Mouse (Mus musculus) myocyte (in vitro differentiated cells): Measurements from ENCODE around the gene Gm49333. TPM values are rescaled to one million over a fixed set of nuclear protein-coding genes. Genes with fewer than 3 reads are reported as not detected.

ENCODE experiments used
- H3K27me3 ChIP-seq: one replicate; pipeline ENCODE4 v1.6.1; 2011; ENCODE audit not compliant: control insufficient read depth, insufficient read depth, insufficient read length
- H3K36me3 ChIP-seq: one replicate; pipeline ENCODE4 v1.6.1; 2011; ENCODE audit not compliant: control insufficient read depth, insufficient read depth
- H3K4me2 ChIP-seq: one replicate; pipeline ENCODE4 v1.6.1; 2011; ENCODE audit warnings: low read depth, control low read depth
- H3K4me3 ChIP-seq: one replicate; pipeline ENCODE4 v1.5.1; 2011; ENCODE audit warnings: mild to moderate bottlenecking, control low read depth, moderate library complexity
- H3K79me2 ChIP-seq: one replicate; pipeline ENCODE4 v1.6.1; 2011; ENCODE audit not compliant: control insufficient read depth, insufficient read depth
- H3ac ChIP-seq: one replicate; pipeline ENCODE4 v1.6.1; 2011; ENCODE audit not compliant: control insufficient read depth, insufficient read length
- CEBPB ChIP-seq: IDR thresholded peaks from 2 replicates; pipeline ENCODE4 v1.6.1; 2011; ENCODE audit warnings: mild to moderate bottlenecking, moderate library complexity; ENCODE audit not compliant: poor library complexity, insufficient read depth, severe bottlenecking
- E2F4 ChIP-seq: IDR thresholded peaks from one replicate; pipeline ENCODE4 v1.6.1; 2011; ENCODE audit warnings: mild to moderate bottlenecking, control low read depth, moderate library complexity; ENCODE audit not compliant: insufficient read depth
- MAX ChIP-seq: IDR thresholded peaks from one replicate; pipeline ENCODE4 v1.6.1; 2011; ENCODE audit warnings: low read depth, mild to moderate bottlenecking, control low read depth
- MYOD1 ChIP-seq, 3 experiments: IDR thresholded peaks; one replicate each; pipeline ENCODE4 v1.6.1; 2011; ENCODE audit warnings: control low read depth in 2 of 3, low read depth in 2 of 3, mild to moderate bottlenecking in 2 of 3, moderate library complexity in 1 of 3; ENCODE audit not compliant: insufficient read length in 2 of 3, control insufficient read depth in 1 of 3
- MYOG ChIP-seq, 3 experiments: IDR thresholded peaks; one replicate each; pipeline ENCODE4 v1.6.1; 2011; ENCODE audit warnings: control low read depth in 2 of 3, low read depth in 2 of 3, mild to moderate bottlenecking in 2 of 3; ENCODE audit not compliant: insufficient read length in 2 of 3, control insufficient read depth in 1 of 3, insufficient read depth in 1 of 3
- POLR2A ChIP-seq: IDR thresholded peaks from one replicate; pipeline ENCODE4 v1.6.1; 2011; ENCODE audit warnings: low read depth, mild to moderate bottlenecking, control low read depth, moderate library complexity; ENCODE audit not compliant: insufficient read length
- POLR2AphosphoS2 ChIP-seq: IDR thresholded peaks from one replicate; pipeline ENCODE4 v1.6.1; 2011; ENCODE audit warnings: low read depth, control low read depth; ENCODE audit not compliant: insufficient read length
- REST ChIP-seq: IDR thresholded peaks from one replicate; pipeline ENCODE4 v1.6.1; 2011; ENCODE audit warnings: mild to moderate bottlenecking, control low read depth, moderate library complexity; ENCODE audit not compliant: insufficient read depth, insufficient read length
- SRF ChIP-seq: IDR thresholded peaks from one replicate; pipeline ENCODE4 v1.6.1; 2011; ENCODE audit warnings: low read depth; ENCODE audit not compliant: control insufficient read depth, insufficient read length
- TCF12 ChIP-seq: IDR thresholded peaks from one replicate; pipeline ENCODE4 v1.6.1; 2011; ENCODE audit warnings: mild to moderate bottlenecking, control low read depth; ENCODE audit not compliant: poor library complexity, insufficient read depth, severe bottlenecking
- TCF3 ChIP-seq: IDR thresholded peaks from one replicate; pipeline ENCODE4 v1.6.1; 2011; ENCODE audit warnings: low read depth, control low read depth; ENCODE audit not compliant: insufficient read length
- USF1 ChIP-seq: IDR thresholded peaks from one replicate; pipeline ENCODE4 v1.6.1; 2011; ENCODE audit warnings: low read depth, mild to moderate bottlenecking, control low read depth, moderate library complexity
- polyA plus RNA-seq: library from polyadenylated mRNA; unstranded; fragments of >200 nt; fragmentation: generic; extraction: Trizol; gene quantifications from one replicate; pipeline ENCODE4 v1.2.1, GENCODE M21; 2012; ENCODE audit warnings: missing spikeins

Gene Gm49333
- polyA plus RNA-seq = 0.04 TPM

DNA sequence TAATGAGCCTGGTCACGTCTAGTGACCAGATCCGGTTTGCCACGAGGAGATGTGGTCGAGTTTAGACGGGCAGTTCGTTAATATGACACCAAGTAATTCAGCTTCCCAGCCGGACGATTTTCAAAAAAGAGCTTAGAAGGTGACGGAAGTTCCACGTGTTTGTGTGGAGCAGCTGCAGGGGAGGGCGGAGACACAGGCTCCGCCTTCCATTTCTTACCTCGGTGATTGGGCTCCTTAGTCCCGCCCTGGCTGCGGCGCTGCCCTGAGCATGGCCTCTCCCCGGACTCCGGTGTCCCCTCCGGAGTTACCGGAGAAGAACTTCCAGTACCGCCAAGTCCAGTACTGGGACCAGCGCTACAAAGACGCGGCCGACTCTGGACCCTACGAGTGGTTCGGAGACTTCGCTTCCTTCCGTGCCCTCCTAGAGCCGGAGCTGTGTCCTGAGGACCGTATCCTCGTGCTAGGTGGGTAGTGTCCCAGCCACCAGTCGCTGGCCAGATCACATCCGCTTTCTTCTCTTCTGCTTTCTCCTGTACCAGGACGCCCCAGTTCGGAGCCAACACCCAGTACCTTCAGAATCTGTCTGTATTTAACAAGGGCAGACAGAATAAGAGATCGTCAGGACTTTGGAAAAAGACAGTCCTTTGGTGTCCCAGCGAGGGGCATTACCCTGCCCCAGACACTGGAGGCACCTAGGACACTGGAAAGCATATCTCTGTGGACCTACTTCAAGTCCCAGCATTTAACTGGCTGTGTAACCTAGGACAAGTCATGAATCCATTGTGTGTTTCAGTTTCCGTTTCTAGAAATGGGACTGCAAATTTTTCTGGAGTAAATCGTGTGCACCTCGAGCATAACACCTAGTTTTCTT is at the start of gene Gm49333, which contains the start of the genes Eef1akmt4 and Alg3:
Gene Gm49333 (plus strand): TSS at position 254 of the 871 bp plus-strand sequence.
Gene Eef1akmt4 (plus strand): TSS at position 237 of the 871 bp plus-strand sequence.
Gene Alg3 (minus strand): TSS at position 379 of the 871 bp plus-strand sequence.
- H3K27me3 ChIP-seq = no peaks in the 10 kb centered on the region
- peaks cover 15% of the 10 kb centered on the region for H3K79me2 ChIP-seq
- TF ChIP-seq POLR2AphosphoS2 (peak; percentile 47), TCF12 (no peak), REST (no peak), E2F4 (no peak), MYOD1 (IDR thresholded peaks at IDR 0.05; ENCODE audit: control insufficient read depth in 1 of 3, insufficient read length in 2 of 3, low read depth in 2 of 3) (peak; percentile 37 to 87 (median 79)), TCF3 (no peak), MYOG (IDR thresholded peaks at IDR 0.05; ENCODE audit: control insufficient read depth in 1 of 3, insufficient read depth in 1 of 3, insufficient read length in 2 of 3, low read depth in 2 of 3) (peak; percentile 60 to 87 (median 84)), CEBPB (no peak), MAX (peak; percentile 89), POLR2A (peak; percentile 68), SRF (no peak), USF1 (peak; percentile 20)
- peak within 1 kb of the TSS; percentile 33 for H3ac ChIP-seq
- H3K36me3 ChIP-seq = no peaks in the 10 kb centered on the region
- peak within 1 kb of the TSS; percentile 71 for H3K4me3 ChIP-seq
- H3K4me2 ChIP-seq = peak within 1 kb of the TSS; percentile 100

DNA sequence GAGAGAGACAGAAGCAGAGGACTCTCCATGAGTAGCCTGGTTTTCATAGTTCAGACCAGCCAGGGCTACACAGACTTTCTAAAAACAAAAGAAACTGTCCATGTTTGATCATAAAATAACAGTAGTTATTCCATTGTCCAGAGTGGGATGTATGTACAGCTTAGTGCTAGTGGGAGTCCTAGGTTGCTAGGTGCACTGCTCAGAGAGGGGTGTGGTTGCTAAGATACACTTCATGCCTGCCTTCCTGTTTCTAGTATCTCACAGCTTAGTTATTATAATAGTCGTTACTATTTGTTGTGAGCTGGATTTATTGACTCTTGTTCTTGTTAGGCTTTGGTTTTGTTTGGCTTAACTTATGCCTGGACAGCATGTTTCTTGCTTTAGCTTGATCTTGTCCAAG is 46.3 kb upstream of the Gm49333 start:
- Histone ChIP-seq H3K36me3 (peaks cover 6% of the 10 kb centered on the region), H3K4me2 (no peak overlapping the region), H3K27me3 (peaks cover 5% of the 10 kb centered on the region), H3K4me3 (no peak overlapping the region), H3K79me2 (no peaks in the 10 kb centered on the region), H3ac (no peak overlapping the region)
- TF ChIP-seq POLR2A = no peak
- TF ChIP-seq MAX = no peak
- no peak for TF ChIP-seq REST
- TF ChIP-seq USF1 = no peak
- TF ChIP-seq POLR2AphosphoS2 = no peak
- TF ChIP-seq MYOD1 (IDR thresholded peaks at IDR 0.05; ENCODE audit: control insufficient read depth in 1 of 3, insufficient read length in 2 of 3, low read depth in 2 of 3) = no peak
- TF ChIP-seq MYOG (IDR thresholded peaks at IDR 0.05; ENCODE audit: control insufficient read depth in 1 of 3, insufficient read depth in 1 of 3, insufficient read length in 2 of 3, low read depth in 2 of 3) = no peak
- TF ChIP-seq TCF12 = no peak
- no peak for TF ChIP-seq CEBPB
- TF ChIP-seq SRF = no peak
- TF ChIP-seq TCF3 = no peak

DNA sequence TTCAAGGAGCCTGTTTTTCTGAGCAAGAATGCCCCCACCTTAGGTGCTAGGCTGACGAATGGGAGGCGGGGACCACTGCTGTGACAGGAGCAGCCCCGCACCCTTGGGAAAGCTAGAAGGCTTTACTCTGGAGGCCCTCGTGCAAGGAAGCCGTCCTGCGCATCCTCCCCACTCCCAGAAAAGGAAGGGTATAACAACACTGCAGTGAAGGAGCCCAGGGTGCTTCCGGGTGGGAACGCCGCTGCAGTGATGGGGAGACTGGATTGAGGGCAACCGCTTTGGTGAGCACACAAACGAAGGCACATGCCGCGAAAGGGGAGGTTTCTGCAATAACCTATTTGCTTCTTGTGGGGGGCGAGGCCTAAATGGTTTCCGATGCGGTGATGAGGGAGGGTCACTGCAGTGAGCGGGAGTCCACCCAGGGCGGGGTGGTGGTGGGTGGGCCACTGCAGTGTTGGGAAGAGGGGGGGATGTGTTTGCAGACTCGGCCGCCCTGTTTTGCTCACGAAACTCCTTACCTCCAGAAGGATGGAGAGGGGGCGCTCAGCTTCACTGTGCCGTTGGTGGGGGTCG is 22.0 kb upstream of the Gm49333 start, which contains the start of gene Vwa5b2:
Gene Vwa5b2 (plus strand): TSS at position 106 of the 573 bp plus-strand sequence.
- no peak for TF ChIP-seq POLR2AphosphoS2
- no peak for TF ChIP-seq TCF12
- no peak for TF ChIP-seq SRF
- TF ChIP-seq MAX = no peak
- TF ChIP-seq TCF3 = no peak
- TF ChIP-seq CEBPB = no peak
- TF ChIP-seq MYOG (IDR thresholded peaks at IDR 0.05; ENCODE audit: control insufficient read depth in 1 of 3, insufficient read depth in 1 of 3, insufficient read length in 2 of 3, low read depth in 2 of 3) = no peak
- TF ChIP-seq USF1 = no peak
- TF ChIP-seq REST = no peak
- TF ChIP-seq MYOD1 (IDR thresholded peaks at IDR 0.05; ENCODE audit: control insufficient read depth in 1 of 3, insufficient read length in 2 of 3, low read depth in 2 of 3) = no peak
- no peak for TF ChIP-seq E2F4
- TF ChIP-seq POLR2A = no peak
- H3ac ChIP-seq = no peak within 1 kb of the TSS
- peak within 1 kb of the TSS; percentile 56 for H3K4me2 ChIP-seq
- H3K36me3 ChIP-seq = no peaks in the 10 kb centered on the region
- H3K27me3 ChIP-seq = peaks cover 40% of the 10 kb centered on the region
- no peak within 1 kb of the TSS for H3K4me3 ChIP-seq
- no peaks in the 10 kb centered on the region for H3K79me2 ChIP-seq

DNA sequence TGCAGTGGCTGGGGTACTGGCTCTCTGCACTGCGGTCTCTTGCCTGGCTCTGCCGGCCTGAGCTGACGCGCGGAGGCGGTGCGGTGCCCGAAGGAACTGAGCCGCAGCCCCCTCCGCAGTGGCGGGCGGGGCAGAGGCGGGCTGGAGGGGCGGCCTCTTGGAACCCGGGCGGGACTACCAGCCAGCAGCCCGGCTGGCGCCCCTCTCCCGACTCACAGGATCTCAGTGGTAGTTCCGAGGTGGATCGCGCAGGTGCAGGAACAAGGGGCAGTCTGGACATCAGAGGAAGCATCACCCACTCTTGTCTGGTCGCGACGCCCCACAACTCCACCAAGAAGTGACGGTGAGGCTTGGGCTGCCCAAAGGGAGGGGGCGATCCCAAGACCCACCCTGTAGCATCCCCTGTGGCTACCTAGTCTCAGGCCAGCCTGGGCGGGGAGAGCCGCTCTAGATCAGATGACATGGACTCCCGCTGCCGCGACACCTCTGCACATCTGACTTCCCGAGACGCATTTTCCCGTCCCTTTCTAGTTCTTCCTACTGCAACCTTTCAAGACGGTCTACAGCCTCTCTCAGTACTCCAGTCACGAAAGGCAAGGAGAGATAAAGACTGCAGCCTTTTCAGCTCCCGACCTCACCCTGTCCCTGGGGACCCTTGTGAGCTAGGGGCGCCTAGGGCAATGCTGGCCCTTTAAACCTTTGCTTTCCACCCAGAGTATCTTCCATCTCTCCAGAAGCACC is 21.3 kb upstream of the Gm49333 start:
- Histone ChIP-seq H3K36me3 (no peaks in the 10 kb centered on the region), H3K4me3 (no peak overlapping the region), H3K79me2 (no peaks in the 10 kb centered on the region), H3K4me2 (peak overlapping the region; percentile 56), H3ac (no peak overlapping the region), H3K27me3 (peaks cover 43% of the 10 kb centered on the region)
- TF ChIP-seq REST = no peak
- TF ChIP-seq MYOD1 (IDR thresholded peaks at IDR 0.05; ENCODE audit: control insufficient read depth in 1 of 3, insufficient read length in 2 of 3, low read depth in 2 of 3) = no peak
- no peak for TF ChIP-seq TCF12
- no peak for TF ChIP-seq MAX
- no peak for TF ChIP-seq TCF3
- no peak for TF ChIP-seq USF1
- no peak for TF ChIP-seq CEBPB
- TF ChIP-seq MYOG (IDR thresholded peaks at IDR 0.05; ENCODE audit: control insufficient read depth in 1 of 3, insufficient read depth in 1 of 3, insufficient read length in 2 of 3, low read depth in 2 of 3) = no peak
- TF ChIP-seq E2F4 = no peak
- no peak for TF ChIP-seq SRF
- no peak for TF ChIP-seq POLR2A
- no peak for TF ChIP-seq POLR2AphosphoS2
